Comparison of ENCODE assay signal across 7 mouse cellular contexts in the genomic region with DNA sequence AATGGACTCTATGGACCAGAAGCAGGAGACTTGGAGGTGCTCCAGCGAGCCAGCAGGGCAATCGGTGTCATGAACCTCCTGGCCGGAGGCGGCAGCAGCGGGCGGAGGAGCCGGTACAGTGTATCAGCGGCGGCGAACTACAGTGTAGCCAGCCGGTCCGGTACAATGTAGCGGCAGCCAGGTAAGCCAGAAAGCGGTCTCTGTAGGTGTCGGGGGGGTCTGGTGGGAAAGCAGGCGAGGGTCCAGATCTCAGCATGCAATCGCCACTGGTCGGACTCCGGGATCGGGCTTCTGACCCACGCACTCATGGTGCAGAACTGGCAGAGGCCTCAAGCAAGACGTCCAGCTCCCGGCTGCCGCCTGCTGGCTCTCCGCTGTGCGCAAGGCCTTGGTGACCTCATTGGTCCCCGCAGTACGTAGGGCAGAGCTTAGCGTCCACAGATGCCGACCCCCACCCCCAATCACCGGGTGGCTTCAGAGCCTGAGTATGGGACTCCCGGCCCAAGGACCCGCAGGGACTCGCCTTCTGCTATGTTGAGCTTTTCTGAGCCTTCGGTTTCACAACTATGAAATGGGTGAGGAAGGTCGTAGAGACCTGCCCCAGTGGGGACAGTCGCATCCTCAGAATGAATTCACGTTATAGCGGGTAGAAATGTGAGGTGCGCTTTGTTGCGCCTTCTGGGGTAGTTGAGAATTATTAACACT. TPM values are rescaled to one million over a fixed set of nuclear protein-coding genes. Genes with fewer than 3 reads are reported as not detected.
DNase-seq lines count a peak whose midpoint lies in the region; ATAC-seq lines count a peak whose summit lies in the region.

No protein-coding gene starts in this region.

- H3K4me1 ChIP-seq in intestine, embryonic 15.5 days (replicated peaks) = peaks cover 7% of the 10 kb centered on the region; the same call in 1 of the 2 replicates
- peaks cover 15% of the 10 kb centered on the region for H3K4me1 ChIP-seq in midbrain, embryonic 10.5 days

- WGBS in intestine, embryonic 15.5 days = under 1% methylated on average over 41 of the region's 41 CpGs
- 1% methylated on average over 41 of the region's 41 CpGs for WGBS in midbrain, embryonic 10.5 days

- no peaks in the 10 kb centered on the region for H3K36me3 ChIP-seq in intestine, embryonic 15.5 days
- H3K36me3 ChIP-seq in midbrain, embryonic 10.5 days = no peaks in the 10 kb centered on the region

- peak overlapping the region; percentile 81 for H3K27ac ChIP-seq in intestine, embryonic 15.5 days
- peak overlapping the region; percentile 94 for H3K27ac ChIP-seq in midbrain, embryonic 10.5 days (replicated peaks)

- intact Hi-C loops in gastrocnemius, postnatal 36 days (cut with DNase I) = no loop called here
- intact Hi-C loops in left cerebral cortex, postnatal 25 days (cut with DNase I) = loop anchor here (2.0 kb wide), 1 partner anchor 36 kb away; no protein-coding TSS in a partner anchor

- H3K27me3 ChIP-seq in intestine, embryonic 15.5 days (replicated peaks) = no peaks in the 10 kb centered on the region
- no peaks in the 10 kb centered on the region for H3K27me3 ChIP-seq in midbrain, embryonic 10.5 days (ENCODE audit: low read depth, poor library complexity, severe bottlenecking)

- H3K9me3 ChIP-seq in intestine, embryonic 15.5 days = no peaks in the 10 kb centered on the region
- H3K9me3 ChIP-seq in midbrain, embryonic 10.5 days (replicated peaks) = no peaks in the 10 kb centered on the region

- ATAC-seq in intestine, embryonic 15.5 days = peak; percentile 98

- H3K4me2 ChIP-seq in intestine, embryonic 15.5 days (replicated peaks) = peak overlapping the region; percentile 83

- peak overlapping the region; percentile 92 for H3K9ac ChIP-seq in intestine, embryonic 15.5 days

- peak; percentile 96 for DNase-seq in adrenal gland, adult 2 months
- peak; percentile 85 for DNase-seq in embryo, embryonic 11.5 days (ENCODE audit: low read depth, low spot score)
- peak; percentile 93 to 96 for DNase-seq in gastrocnemius, postnatal 36 days
- DNase-seq in left cerebral cortex, postnatal 25 days (ENCODE audit: low spot score in 2 of 2) = peak; percentile 94 to 95
- peak; percentile 93 for DNase-seq in midbrain, embryonic 10.5 days (ENCODE audit: low spot score)
- peak; percentile 93 for DNase-seq in right cerebral cortex, postnatal 4 days

- peak overlapping the region; percentile 75 for H3K4me3 ChIP-seq in intestine, embryonic 15.5 days (replicated peaks)
- peak overlapping the region; percentile 66 for H3K4me3 ChIP-seq in midbrain, embryonic 10.5 days

RNA-seq across cellular contexts. Expression of a gene that starts 19.7 kb away (rescaled TPM):
- 10 to 100 TPM; 26.0 to 31.7 TPM for total RNA-seq in adrenal gland, adult 2 months (2021)
- polyA plus RNA-seq in adrenal gland, adult 2 months (2012; rRNA removed) = 24.0 and 24.6 TPM in 2 replicates
- 10 to 100 TPM; 35.7 to 40.3 TPM for total RNA-seq in gastrocnemius, postnatal 36 days (2021)
- polyA plus RNA-seq in intestine, embryonic 15.5 days (2015; fragmentation: Nextera tagmentation; extraction: Ambion mirVana) = 26.0 and 26.4 TPM in 2 replicates
- 10 to 100 TPM; 67.6 to 68.8 TPM for total RNA-seq in left cerebral cortex, postnatal 25 days (2021)
- 42.1 and 45.9 TPM in 2 replicates for polyA plus RNA-seq in midbrain, embryonic 10.5 days (2016; fragmentation: Nextera tagmentation; extraction: Ambion mirVana)

RNA-seq across cellular contexts. Expression of a gene that starts 31.8 kb away (rescaled TPM):
- total RNA-seq in adrenal gland, adult 2 months (2021) = 1 to 10 TPM; 2.4 to 8.3 TPM
- 3.8 and 21.1 TPM in 2 replicates for polyA plus RNA-seq in adrenal gland, adult 2 months (2012; rRNA removed)
- total RNA-seq in gastrocnemius, postnatal 36 days (2021) = under 1 TPM in 1 of 2 experiments, not detected in 1; 0.20 TPM
- polyA plus RNA-seq in intestine, embryonic 15.5 days (2015; fragmentation: Nextera tagmentation; extraction: Ambion mirVana) = 59.1 and 63.8 TPM in 2 replicates
- 100 to 1,000 TPM; 447 to 452 TPM for total RNA-seq in left cerebral cortex, postnatal 25 days (2021)
- 428 and 665 TPM in 2 replicates for polyA plus RNA-seq in midbrain, embryonic 10.5 days (2016; fragmentation: Nextera tagmentation; extraction: Ambion mirVana)

RNA-seq across cellular contexts. Expression of a gene that starts 34.7 kb away (rescaled TPM):
- total RNA-seq in adrenal gland, adult 2 months (2021) = 10 to 100 TPM; 44.0 to 73.7 TPM
- polyA plus RNA-seq in adrenal gland, adult 2 months (2012; rRNA removed) = 23.2 and 25.2 TPM in 2 replicates
- total RNA-seq in gastrocnemius, postnatal 36 days (2021) = 10 to 100 TPM; 34.6 to 38.2 TPM
- 43.4 and 51.2 TPM in 2 replicates for polyA plus RNA-seq in intestine, embryonic 15.5 days (2015; fragmentation: Nextera tagmentation; extraction: Ambion mirVana)
- total RNA-seq in left cerebral cortex, postnatal 25 days (2021) = 10 to 100 TPM; 33.4 to 34.0 TPM
- polyA plus RNA-seq in midbrain, embryonic 10.5 days (2016; fragmentation: Nextera tagmentation; extraction: Ambion mirVana) = 69.3 and 74.2 TPM in 2 replicates

RNA-seq across cellular contexts. Expression of a gene that starts 36.1 kb away (rescaled TPM):
- total RNA-seq in adrenal gland, adult 2 months (2021) = not detected
- polyA plus RNA-seq in adrenal gland, adult 2 months (2012; rRNA removed) = not detected in 2 replicates
- not detected for total RNA-seq in gastrocnemius, postnatal 36 days (2021)
- 0.04 TPM in 1 of 2 replicates, not detected in the other for polyA plus RNA-seq in intestine, embryonic 15.5 days (2015; fragmentation: Nextera tagmentation; extraction: Ambion mirVana)
- total RNA-seq in left cerebral cortex, postnatal 25 days (2021) = under 1 TPM in 1 of 2 experiments, not detected in 1; 0.09 TPM
- 0.06 and 0.10 TPM in 2 replicates for polyA plus RNA-seq in midbrain, embryonic 10.5 days (2016; fragmentation: Nextera tagmentation; extraction: Ambion mirVana)

Comparison
In these comparisons a context has a peak if more than half of its experiments do, and no peak if none do; other contexts are left out.
1. Peak in every context shown above with its lines: DNase-seq, ATAC-seq, H3K4me3 ChIP-seq and H3K27ac ChIP-seq.
2. RNA of a gene that starts 31.8 kb away (total RNA-seq): 447 to 452 TPM in left cerebral cortex, postnatal 25 days; 2.4 to 8.3 TPM in adrenal gland, adult 2 months and 0.20 TPM in gastrocnemius, postnatal 36 days; every median in the first group is over 10 times any median in the second.